Mouse (Mus musculus) thymus, postnatal 10 days (tissue): ENCODE measurements at regions not wholly inside any gene's neighbourhood (a gene's known extent, or its start where the extent isn't known, plus 50 kb on each side); places are given as distances from the start of the nearest gene placed in this dataset.

Source experiments
- DNase-seq, 2 experiments: peaks; one replicate each; pipeline ENCODE4 v3.0.0; 2021; ENCODE audit warnings: low spot score in 2 of 2

DNA sequence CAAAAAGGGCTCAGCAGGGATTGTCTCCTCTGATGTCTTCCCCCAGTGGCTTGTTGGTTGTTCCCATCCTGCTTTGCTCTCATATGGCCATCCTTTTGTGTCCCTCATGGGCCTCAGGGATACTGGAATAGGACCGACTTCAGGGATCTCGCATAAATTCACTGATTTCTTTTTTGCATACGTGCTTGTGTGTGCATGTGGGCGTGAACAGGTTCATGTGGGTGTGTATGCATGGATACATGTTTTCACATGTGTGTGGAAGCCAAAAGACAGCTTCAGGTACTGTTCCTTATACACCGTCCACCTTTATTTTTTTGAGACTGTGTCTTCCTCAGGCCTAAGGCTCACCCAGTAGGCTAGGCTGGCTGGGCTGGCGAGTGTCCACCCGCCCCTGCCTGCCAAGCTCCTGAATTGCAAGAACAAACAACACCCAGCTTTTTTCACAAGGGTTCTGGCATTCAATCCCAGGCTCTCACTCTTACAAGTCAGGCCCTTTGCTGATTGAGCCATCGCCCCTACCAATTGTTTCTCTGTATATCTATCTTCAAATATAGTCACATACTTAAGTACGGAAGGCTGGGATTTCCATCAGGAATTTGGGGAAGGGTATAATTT, 127.0 kb upstream of the Hmgn3 start:
- DNase-seq = no peak

DNA sequence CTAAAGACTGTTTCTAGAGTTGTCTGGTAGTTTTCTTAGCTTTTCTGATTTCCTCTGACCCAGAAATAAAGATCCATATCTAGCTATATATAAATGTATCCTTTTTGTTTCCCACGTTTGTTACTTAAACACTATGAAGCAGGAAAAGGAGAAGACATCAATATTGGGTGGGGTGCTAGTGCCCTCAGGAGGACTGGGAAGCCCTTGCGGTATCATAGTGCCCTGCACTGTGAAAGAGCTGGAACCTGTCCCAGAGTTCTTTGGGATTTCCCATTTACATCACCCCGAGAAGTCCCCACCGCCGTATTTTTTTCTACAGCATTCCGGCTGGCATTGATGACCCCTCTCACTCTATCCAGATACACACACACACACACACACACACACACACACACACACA, 119.3 kb upstream of the Hmgn3 start:
- no peak for DNase-seq

DNA sequence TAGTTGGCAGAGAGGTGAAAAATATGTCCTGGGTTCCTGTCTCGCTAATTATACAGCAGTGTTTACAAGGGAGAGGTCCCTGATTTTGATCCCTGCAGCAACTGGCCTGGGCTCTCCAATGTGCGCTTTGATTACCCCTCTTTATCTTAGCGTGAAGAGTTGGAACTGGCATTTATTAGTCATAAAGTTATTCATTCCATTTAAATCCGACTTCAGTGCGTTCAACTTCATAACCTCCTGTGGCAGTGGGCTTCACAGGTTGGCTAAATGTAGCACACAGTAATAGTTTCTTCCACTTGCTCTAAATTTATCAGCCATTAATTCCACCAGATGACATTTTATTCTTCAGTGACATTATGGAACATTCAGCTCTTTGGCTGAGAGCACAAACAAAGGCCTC, 113.0 kb upstream of the Hmgn3 start:
- no peak for DNase-seq

DNA sequence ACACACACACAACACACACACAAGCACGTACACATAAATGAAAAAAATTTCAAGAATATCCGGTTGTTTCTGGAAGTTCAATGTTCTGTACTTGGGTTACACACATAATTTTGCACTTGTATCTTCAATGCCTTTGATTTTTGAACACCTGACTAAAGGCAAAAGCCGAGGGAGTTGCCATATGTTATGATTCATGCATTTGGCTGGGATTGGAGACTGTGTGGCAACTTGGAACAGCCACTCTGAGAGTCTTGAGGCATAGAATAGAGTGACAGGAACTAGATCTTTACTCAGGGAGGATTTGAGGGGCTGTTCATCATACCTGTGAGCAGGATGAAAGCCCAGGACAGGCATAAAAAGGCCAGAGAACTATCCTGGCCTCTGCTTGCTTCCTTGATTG, 112.5 kb upstream of the Hmgn3 start:
- no peak for DNase-seq

DNA sequence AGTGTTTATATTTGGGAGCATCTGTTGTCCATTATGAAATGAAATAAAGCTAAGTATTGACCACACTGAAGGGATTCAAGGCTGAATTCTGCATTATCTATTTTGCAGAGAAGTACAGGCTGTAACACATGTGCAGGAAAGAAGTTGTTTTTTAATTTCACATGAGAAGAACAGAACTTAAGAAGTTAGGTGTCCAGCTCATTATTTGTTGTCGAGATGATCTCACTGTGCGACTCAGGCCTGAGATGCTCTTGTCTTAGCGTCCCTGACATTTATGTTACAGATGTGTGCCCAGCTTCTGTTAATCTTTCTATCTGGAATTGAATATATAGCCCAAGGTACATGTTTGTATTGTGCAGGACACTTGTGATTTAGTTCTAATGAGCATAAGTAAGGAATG, 112.0 kb upstream of the Hmgn3 start:
- no peak for DNase-seq

- no peak for DNase-seq
Measured at GRCm38 (mm10) chr9:83254356-83254755, 107.9 kb upstream of the Hmgn3 start.

GRCm38 (mm10) chr9:83253789-83254188, 107.3 kb upstream of the Hmgn3 start:
- no peak for DNase-seq

DNA sequence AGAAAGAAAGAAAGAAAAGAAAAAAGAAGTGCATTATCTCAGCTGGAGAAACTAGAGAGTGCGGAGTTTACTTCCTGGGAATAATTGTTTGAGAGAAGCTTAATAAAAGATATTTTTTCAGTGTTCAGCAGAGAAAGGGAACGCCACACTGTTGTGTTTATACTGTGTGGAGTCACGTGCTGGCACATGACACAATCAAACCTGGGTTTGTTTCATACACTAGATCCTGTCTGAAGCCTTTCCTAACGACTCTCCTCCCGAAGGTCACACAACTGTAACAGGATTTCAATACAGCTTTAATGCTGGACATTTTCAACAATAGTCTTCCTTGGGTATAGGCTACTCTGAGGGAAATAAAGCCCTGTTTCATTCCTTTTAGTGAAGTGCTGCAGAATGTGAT, 105.3 kb upstream of the Hmgn3 start:
- no peak for DNase-seq

DNA sequence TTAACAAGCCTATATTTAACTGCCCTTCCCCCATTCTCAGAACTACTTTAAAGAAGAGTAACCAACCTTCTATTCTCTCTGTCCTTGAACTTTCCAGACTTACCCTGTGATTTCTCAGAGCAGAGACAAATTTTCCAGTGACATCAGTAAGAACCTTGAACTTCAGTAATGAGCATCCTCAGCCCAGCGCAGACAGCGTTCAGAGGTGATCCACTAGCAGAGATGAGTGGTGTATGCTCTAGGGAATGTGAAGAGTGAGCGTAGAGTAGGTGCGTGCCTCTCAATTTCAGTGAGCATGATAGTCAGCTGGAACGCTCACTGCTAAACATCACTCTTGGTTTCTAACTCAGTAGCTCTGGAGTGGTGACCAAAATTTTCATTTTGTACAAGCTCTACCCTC, 103.4 kb upstream of the Hmgn3 start:
- DNase-seq = no peak

DNA sequence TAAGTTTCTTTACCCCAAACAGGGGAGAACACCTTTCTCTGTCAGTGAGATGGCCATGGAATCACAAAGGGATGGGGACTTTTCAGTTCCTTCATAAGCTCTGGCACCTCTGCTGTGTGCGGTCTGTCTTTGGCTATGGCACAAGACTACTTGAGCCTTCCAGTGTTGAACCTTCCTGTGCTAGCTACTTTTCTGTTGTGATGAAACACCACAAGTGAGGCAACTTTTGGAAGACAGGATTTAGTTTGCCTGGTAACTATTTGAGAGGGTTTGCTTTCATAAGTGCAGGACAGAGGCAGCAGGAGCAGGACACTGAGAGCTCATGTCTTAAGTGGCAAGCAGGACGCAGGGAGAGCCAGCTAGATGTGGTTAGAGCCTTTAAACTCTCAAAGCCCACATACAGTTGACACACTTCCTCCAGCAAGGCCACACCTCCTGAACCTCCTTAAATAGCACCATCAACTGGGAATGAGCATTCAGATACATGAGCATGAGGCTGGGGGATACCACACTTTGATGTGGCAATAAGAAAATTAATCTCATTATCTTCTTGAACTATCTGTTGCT, 101.8 kb upstream of the Hmgn3 start:
- no peak for DNase-seq

DNA sequence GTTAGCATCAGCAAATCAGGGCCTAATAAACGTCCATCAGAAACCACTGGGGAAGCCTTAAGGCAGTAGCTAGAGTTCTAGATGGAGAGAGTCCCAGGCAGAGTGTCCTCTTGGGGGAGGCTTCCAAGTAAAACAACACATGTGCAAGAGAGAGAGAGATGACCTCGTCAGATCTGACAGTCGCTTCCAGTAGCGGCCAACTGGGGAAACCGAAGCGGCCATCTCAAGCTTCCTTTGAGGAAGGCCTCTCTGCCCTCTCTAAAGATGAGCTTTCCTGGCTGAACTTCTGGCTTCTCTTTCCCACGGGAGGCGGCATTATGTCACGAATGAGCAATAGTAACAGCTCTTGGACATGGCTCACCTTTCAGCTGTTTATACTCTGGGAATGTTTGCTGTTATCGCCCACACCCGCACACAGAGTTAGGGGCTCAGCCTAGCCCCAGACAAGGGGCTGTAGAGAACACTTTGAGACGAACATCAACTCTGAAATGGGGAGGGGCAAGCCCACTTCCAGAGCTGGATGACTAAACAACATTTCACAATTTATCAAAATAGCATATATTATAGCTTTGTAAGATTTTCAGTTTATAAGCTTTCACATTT, 100.7 kb upstream of the Hmgn3 start:
- DNase-seq = no peak

GRCm38 (mm10) chr9:83241119-83241518, 94.6 kb upstream of the Hmgn3 start:
- no peak for DNase-seq

DNA sequence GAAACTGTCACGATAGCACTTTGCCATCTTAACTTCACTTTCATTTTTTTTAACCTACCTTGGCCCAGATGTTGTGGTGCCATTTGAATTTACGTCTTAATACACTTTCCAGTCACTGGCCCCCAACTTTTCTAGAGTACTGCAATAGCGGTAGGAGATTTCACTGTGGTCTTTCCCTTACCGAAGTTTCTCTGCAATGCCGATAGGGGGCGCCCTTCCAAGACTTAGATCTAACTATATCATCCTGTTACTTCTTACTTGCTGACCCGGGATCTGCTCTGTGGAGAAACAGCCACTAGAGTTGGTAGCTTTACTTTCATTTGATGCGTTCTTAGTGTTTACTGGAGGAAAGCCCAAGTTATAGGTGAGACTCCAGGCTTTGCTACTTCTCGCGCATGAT, 92.6 kb upstream of the Hmgn3 start:
- no peak for DNase-seq

GRCm38 (mm10) chr9:83221866-83222265, 75.4 kb upstream of the Hmgn3 start:
- no peak for DNase-seq

- DNase-seq = no peak
Measured at GRCm38 (mm10) chr9:83202583-83202982, 56.1 kb upstream of the Hmgn3 start.

DNA sequence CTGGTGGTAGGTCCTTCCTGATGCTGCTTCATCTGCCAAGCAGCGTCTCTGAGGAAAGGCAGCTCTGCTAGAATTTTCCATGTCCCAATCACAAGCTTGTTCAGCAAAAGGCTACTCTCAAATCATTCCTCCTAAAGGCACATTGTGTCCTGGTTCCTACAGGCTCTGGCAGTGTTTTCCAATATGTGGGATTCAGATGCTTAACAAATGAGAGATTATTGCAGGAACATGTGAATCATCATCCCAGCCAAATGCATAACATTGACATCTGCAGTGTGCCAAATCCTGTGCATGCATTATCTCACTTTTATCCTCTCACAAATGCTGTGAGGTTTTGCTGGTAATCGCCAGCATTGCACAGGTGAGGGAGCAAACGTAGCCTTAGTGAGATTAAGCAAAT, 53.3 kb upstream of the Hmgn3 start:
- no peak for DNase-seq

GRCm38 (mm10) chr9:83199176-83199575, 52.7 kb upstream of the Hmgn3 start:
- DNase-seq = no peak

GRCm38 (mm10) chr9:83197013-83197412, 50.5 kb upstream of the Hmgn3 start:
- no peak for DNase-seq
